Mouse (Mus musculus) kidney, adult 2 months (tissue): ENCODE data around the gene Elk3.

ENCODE experiments used
- CTCF ChIP-seq: fragments of 200-500 bp; conservative IDR thresholded peaks from 2 replicates; pipeline ENCODE4 v1.5.1; 2011; ENCODE audit warnings: low read depth, mild to moderate bottlenecking, control low read depth, low read length, moderate library complexity, mixed read lengths; ENCODE audit not compliant: insufficient read depth, insufficient read length
- POLR2A ChIP-seq: fragments of 200-500 bp; IDR thresholded peaks from one replicate; pipeline ENCODE4 v1.6.1; 2011; ENCODE audit warnings: low read depth, low read length, control low read depth

- no peak for TF ChIP-seq CTCF
- TF ChIP-seq POLR2A: no peak
Observed at GRCm38 (mm10) chr10:93278361-93278760, 32.6 kb downstream of the Elk3 start.
